Mouse (Mus musculus): Measurements from ENCODE around the gene Baiap3.

DNA sequence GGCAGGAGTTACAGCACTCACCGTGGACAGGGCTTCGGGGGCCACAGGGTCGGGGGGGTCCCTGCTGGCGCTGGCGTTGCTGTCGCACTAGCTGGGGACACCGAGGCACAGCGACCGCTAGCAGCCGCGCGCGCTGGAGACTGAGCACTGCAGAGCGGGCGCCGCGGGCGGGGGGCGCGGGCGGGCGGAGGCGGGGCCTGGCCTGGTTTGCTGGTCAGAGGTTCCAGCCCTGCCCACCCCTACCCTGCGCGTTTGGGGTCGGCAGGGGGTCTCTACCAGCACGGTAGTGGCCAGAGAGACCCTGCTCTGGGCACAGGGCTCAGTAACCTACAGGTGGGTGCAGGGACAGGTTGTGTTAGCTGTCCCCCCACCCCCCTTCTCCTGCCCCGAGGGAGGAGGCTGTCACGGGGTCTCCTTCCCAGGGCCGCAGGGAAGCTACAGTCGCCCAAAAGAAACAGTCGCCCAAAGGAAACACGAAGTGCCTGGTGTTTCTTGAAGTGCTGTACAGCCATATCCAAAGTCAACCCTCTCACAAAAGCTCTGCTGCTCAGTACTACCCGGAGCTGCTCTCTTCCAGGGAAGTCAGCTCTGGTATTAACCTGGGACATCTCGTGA lies at the start of gene Baiap3:
- TF ChIP-seq CTCF (conservative IDR thresholded peaks at IDR 0.05; ENCODE audit: low read length) = no peak
- TF ChIP-seq NANOG (IDR thresholded peaks at IDR 0.05; ENCODE audit: borderline replicate concordance, low read length) = no peak
- no peak for TF ChIP-seq POU5F1 (IDR thresholded peaks at IDR 0.05; ENCODE audit: borderline replicate concordance, low read length)
